In the genomic region with DNA sequence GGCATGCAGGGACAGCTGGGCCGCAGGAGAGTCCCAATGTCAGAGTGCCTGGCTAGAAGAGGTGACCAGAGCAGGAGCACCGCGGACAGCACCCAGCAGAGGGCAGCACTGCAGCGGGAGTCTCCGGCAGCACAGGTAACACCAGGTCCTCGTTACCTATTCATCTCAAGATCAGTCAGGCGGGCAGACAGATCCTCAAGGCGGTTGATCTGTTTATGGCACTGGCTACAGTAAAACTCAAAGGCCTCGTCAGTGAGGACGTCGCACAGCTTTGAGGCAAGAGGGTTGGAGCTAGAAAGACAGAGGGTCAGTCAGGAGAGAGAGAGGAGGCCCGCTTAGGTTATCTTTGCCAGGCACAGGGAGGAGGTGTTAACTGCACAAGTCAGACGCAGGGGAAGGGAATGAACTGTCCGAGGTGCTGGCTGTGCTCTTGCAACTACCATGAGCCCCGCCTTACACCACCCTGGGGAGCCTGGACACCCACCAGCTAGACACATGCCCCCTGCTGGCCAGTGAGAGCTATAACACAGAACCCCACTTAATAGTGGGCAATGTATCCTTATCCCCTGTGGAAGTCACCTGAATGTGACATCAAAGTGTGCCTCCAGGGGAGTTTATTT, we compare ENCODE assay signal across 9 mouse cellular contexts. TPM values are rescaled to one million over a fixed set of nuclear protein-coding genes. Genes with fewer than 3 reads are reported as not detected.
DNase-seq lines count a peak whose midpoint lies in the region; ATAC-seq and TF ChIP-seq lines count a peak whose summit lies in the region.
"Had no signal": no experiment of that assay in that cellular context is flagged by ENCODE, and none has a peak within 500 bp of the region (broad histone marks: within the 10 kb centered on the region; RNA-seq: fewer than 3 reads in every experiment).

No protein-coding gene starts in this region.

- H3K4me3 ChIP-seq in cerebellum, adult 2 months (replicated peaks; ENCODE audit: insufficient read depth, low read depth, low read length): peak overlapping the region; percentile 48
- no peak overlapping the region for H3K4me3 ChIP-seq in forebrain, postnatal 0 days (ENCODE audit: low read depth, low read length)
- H3K4me3 ChIP-seq in hindbrain, embryonic 10.5 days: peak overlapping the region; percentile 14; the same call in 1 of the 2 replicates

- TF ChIP-seq POLR2A in cerebellum, adult 2 months (IDR thresholded peaks at IDR 0.05; ENCODE audit: borderline replicate concordance, insufficient read depth, low read length): peak; percentile 32; the same call in 1 of the 2 replicates

- DNase-seq in MEL-GATA-1-ER (ENCODE audit: extremely low read depth, low read depth): peak; percentile 86
- peak; percentile 91 to 95 for DNase-seq in cerebellum, adult 2 months
- peak; percentile 70 for DNase-seq in forebrain, postnatal 0 days
- DNase-seq in hindbrain, embryonic 10.5 days (ENCODE audit: low spot score): peak; percentile 67
- DNase-seq in layer of hippocampus, adult 9-11 months: peak; percentile 61
- DNase-seq in lung, postnatal 10 days: peak; percentile 87
- peak; percentile 74 for DNase-seq in ovary, postnatal 36 days (ENCODE audit: low spot score)
- peak; percentile 79 for DNase-seq in thymus, postnatal 25 days

- peaks cover 4% of the 10 kb centered on the region for H3K4me1 ChIP-seq in cerebellum, adult 2 months (ENCODE audit: control insufficient read depth, insufficient read depth, low read length)
- no peaks in the 10 kb centered on the region for H3K4me1 ChIP-seq in forebrain, postnatal 0 days (ENCODE audit: insufficient read depth)
- 0 out of 2 replicates have a peak, but pooled peaks cover 10% of the 10 kb centered on the region for H3K4me1 ChIP-seq in hindbrain, embryonic 10.5 days (replicated peaks)

- no peaks in the 10 kb centered on the region for H3K27me3 ChIP-seq in cerebellum, adult 2 months (ENCODE audit: control insufficient read depth, insufficient read depth, low read length)
- H3K27me3 ChIP-seq in forebrain, postnatal 0 days (ENCODE audit: insufficient read depth, low read length): no peaks in the 10 kb centered on the region
- H3K27me3 ChIP-seq in hindbrain, embryonic 10.5 days (ENCODE audit: insufficient read depth, poor library complexity, severe bottlenecking): no peaks in the 10 kb centered on the region

- peak; percentile 37; the same call in 1 of the 2 replicates for ATAC-seq in forebrain, postnatal 0 days

- H3K9ac ChIP-seq in forebrain, postnatal 0 days: no peak overlapping the region

- 5% methylated on average over 15 of the region's 15 CpGs for WGBS in cerebellum, adult 2 months
- 12% methylated on average over 15 of the region's 15 CpGs for WGBS in forebrain, postnatal 0 days
- 13% methylated on average over 15 of the region's 15 CpGs for WGBS in hindbrain, embryonic 10.5 days

- H3K27ac ChIP-seq in cerebellum, adult 2 months (ENCODE audit: insufficient read depth, low read length): peak overlapping the region; percentile 58; the same call in 1 of the 2 replicates
- no peak overlapping the region for H3K27ac ChIP-seq in forebrain, postnatal 0 days (ENCODE audit: low read depth, low read length)
- no peak overlapping the region for H3K27ac ChIP-seq in hindbrain, embryonic 10.5 days

- H3K36me3 ChIP-seq in forebrain, postnatal 0 days (ENCODE audit: insufficient read depth): peaks cover 56% of the 10 kb centered on the region
- peaks cover 90% of the 10 kb centered on the region for H3K36me3 ChIP-seq in hindbrain, embryonic 10.5 days

- no peak overlapping the region for H3K4me2 ChIP-seq in forebrain, postnatal 0 days (ENCODE audit: low read depth)

- peak; percentile 93 for TF ChIP-seq CTCF in cerebellum, adult 2 months (IDR thresholded peaks at IDR 0.05; ENCODE audit: borderline replicate concordance, insufficient read depth, low read depth, low read length)
- TF ChIP-seq CTCF in forebrain, postnatal 0 days (IDR thresholded peaks at IDR 0.05; ENCODE audit: low read depth): peak; percentile 73

- no peaks in the 10 kb centered on the region for H3K9me3 ChIP-seq in forebrain, postnatal 0 days (ENCODE audit: low read length)
- H3K9me3 ChIP-seq in hindbrain, embryonic 10.5 days: no peaks in the 10 kb centered on the region

RNA-seq across cellular contexts. Expression of a gene that starts 26.4 kb away (rescaled TPM):
- polyA plus RNA-seq in cerebellum, adult 2 months (2012; rRNA removed): 88.7 and 92.8 TPM in 2 replicates
- 24.7 and 24.9 TPM in 2 replicates for total RNA-seq in forebrain, postnatal 0 days (2014; rRNA removed)
- 11.4 and 15.2 TPM in 2 replicates for polyA plus RNA-seq in forebrain, postnatal 0 days (2015; fragmentation: Nextera tagmentation; extraction: Ambion mirVana)
- 32.4 and 35.0 TPM in 2 replicates for polyA plus RNA-seq in hindbrain, embryonic 10.5 days (2016; fragmentation: Nextera tagmentation; extraction: Ambion mirVana)

RNA-seq across cellular contexts. Expression of a gene that starts 57.4 kb away (rescaled TPM):
- polyA plus RNA-seq in cerebellum, adult 2 months (2012; rRNA removed): 81.8 and 82.9 TPM in 2 replicates
- 21.5 and 30.0 TPM in 2 replicates for total RNA-seq in forebrain, postnatal 0 days (2014; rRNA removed)
- polyA plus RNA-seq in forebrain, postnatal 0 days (2015; fragmentation: Nextera tagmentation; extraction: Ambion mirVana): 11.6 and 15.4 TPM in 2 replicates
- polyA plus RNA-seq in hindbrain, embryonic 10.5 days (2016; fragmentation: Nextera tagmentation; extraction: Ambion mirVana): 24.7 and 30.9 TPM in 2 replicates

RNA-seq across cellular contexts. Expression of a gene that starts 59.6 kb away (rescaled TPM):
- polyA plus RNA-seq in cerebellum, adult 2 months (2012; rRNA removed): 13.4 and 14.0 TPM in 2 replicates
- 0.10 TPM in 1 of 2 replicates, not detected in the other for total RNA-seq in forebrain, postnatal 0 days (2014; rRNA removed)
- polyA plus RNA-seq in forebrain, postnatal 0 days (2015; fragmentation: Nextera tagmentation; extraction: Ambion mirVana): 0.07 TPM in 1 of 2 replicates, not detected in the other
- polyA plus RNA-seq in hindbrain, embryonic 10.5 days (2016; fragmentation: Nextera tagmentation; extraction: Ambion mirVana): 0.25 and 0.34 TPM in 2 replicates
- total RNA-seq: left cerebral cortex, postnatal 10 days had no signal

Comparison
In these comparisons a context has a peak if more than half of its experiments do, and no peak if none do; other contexts are left out.
1. RNA of a gene that starts 59.6 kb away (polyA plus RNA-seq): 13.4 to 14.0 TPM in cerebellum, adult 2 months; 0.25 to 0.34 TPM in hindbrain, embryonic 10.5 days and 0.07 TPM in forebrain, postnatal 0 days; every median in the first group is over 10 times any median in the second.
2. Peak in every context shown above with its lines, with median percentiles within 50 percentile points of each other: DNase-seq.